Mouse (Mus musculus): ENCODE data around the gene Tfpt.
"Not testable (repeated sequence)": the region's sequence is repeated elsewhere in the genome, so short reads cannot be mapped to it uniquely, and the experiment has no call there.

Tfpt gene

GRCm38 (mm10) chr7:3571847-3572246, 57.9 kb downstream of the Tfpt start:
- DNase-seq: no peak

- not testable (repeated sequence) for DNase-seq
Measured at GRCm38 (mm10) chr7:3570580-3570979, 59.1 kb downstream of the Tfpt start.
